Mouse (Mus musculus) spleen, adult 18-20 months (tissue): Measurements from ENCODE around the gene Faim.

Experiments used
- DNase-seq, 2 experiments: peaks; one replicate each; pipeline ENCODE4 v3.0.0; 2022; ENCODE audit warnings: mixed read lengths in 2 of 2

The Faim gene

DNA sequence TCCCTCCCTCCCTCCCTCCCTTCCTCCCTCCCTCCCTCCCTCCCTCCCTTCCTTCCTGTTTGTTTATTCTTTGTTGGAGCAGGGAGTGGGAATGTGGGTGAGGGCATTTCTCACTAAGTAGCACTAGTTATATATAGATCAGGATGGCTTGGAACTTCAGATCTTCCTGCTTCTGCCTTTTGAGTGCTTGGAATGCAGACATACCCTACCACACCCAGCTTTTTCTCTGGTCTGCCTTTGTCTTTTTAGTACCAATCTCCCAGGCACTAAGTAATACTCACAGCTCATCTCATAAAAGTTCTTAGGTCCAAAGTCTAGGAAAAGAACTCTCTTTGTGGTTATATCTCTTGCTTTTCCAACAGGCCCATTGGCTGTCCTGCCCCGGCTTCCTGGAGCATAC is 10.1 kb upstream of the Faim start:
- no peak for DNase-seq

DNA sequence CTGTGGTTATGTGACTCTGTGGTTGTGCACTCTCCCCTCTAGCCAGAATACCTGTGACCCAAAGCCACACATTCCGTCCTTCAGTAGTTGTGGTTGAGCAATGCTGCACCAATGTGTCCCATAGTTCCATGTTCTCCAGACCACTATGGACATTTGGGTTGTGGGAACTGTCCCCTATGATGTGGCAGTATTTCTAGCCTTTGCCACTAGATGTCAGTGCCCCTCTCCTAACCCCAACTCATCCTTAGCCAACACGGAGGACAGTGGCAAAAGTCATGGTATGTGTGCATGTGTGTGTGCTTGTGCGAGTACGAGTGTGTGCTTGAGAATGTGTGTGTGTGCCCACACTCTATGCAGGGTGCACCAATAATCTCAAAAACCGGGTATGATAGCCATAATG is 9.7 kb upstream of the Faim start:
- no peak for DNase-seq

DNA sequence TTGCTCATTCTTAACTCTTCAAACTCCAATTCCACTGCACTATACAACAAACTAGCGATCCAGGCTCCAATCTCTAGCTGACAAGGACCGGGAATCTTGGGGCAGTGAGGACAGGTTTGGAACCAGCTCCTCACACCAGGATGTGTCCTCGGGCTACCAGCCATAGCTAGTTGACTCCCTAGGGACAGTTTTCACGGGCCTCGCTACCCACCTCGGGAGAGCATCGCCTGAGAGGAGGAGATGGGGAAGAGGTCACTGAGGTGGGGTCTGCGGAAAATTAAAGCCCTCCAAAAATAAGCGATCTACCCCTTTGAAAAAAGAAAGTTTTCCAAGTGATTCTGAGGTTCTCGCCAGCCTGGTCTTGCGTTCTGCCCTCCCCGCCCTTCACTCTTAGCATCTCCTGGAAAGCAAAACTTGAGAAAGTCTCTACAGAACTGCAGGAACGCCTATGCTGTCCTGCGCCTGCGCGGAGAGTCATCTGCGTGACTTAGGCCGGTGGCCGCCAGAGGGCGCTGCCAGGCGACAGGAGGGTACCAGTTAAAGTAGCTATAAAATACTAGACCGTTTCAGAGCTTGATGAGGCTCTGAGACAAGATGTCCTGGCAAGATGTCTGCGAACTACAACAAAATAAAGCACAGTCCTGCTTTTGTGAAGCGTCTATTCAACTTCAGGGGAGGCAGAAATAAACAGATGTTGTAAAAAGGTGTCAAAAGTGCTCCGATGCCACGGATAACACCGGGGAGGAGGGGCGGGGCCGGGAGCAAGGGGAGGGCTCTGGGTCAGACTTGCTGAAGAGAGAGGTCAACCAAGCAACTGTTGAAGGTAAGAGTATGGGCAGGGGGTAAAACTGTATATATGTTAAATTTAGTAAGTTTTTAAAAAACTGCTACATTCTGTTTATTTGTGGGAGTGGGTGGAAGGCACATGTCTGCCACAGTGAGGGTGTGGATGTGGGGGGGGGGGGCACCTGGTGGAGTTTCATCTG is 6.4 kb upstream of the Faim start:
- DNase-seq, result peak; percentile 81 to 95

DNA sequence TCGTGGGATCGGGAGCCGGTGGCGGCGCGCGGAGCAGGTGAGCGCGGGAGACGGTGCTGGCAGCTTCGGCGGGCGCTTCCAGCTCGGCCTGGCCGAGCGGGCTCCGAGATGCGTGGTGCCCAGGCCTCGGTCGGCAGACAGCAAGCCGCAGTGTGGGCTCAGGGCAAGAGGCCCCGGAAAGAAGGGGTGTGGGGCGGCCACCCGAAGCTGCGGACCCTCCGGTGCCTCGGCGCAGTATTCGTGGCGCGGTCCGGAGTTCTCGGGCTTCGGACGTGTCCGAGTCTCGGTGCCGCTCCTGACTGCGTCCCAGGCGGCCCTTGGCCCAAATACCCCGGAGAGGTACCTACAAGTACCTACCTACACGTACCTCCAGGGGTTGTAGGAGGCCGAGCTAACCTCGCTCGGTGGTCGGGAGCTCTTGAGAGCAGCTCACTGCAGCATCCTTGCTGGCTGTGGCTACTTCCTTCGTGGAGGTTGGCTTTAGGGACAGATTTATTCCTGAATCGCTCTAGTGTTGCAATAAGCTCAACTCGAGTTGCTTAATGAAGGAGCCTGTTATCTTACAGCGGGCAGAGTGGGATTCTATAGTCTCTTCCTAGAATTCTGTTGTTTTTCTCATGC is 413 bp downstream of the Faim start:
- DNase-seq, result no peak

DNA sequence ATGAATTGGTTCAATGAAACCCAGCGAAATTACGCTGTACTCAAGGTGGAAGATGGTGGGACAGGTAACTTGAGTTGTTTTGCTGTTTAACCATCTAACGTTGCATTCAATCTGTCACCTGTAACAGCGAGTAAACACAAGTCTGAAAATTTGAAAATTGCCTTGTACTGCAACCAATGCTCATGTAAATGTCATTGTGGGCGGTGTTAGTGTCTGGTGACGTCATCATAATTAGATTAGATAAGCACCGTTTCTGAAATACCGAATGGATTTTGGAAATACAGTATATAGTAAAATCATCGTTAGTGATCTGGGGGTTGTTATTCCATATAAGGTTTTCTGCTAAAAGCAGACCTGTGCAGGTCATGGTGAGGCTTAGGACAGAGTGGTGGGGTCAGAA is 958 bp downstream of the Faim start:
- DNase-seq, result no peak

DNA sequence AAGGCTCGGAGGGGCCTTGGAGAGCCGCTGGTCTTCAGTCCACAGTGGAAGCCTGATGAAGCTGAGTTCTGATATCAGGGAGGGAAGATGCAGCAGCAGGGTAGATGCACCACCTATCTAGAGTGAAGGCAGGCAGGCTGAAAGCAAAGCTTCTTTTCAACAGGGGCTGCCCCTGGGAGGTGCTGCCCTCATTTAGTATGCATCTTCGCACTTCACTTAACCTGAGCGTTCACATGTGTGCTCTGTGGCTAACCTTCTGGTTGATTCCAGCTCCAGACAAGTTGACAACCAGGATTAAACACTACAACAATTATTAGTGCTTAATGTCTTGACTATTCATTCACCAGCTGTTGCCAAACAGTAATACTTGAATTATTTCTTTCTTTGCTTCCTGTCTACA is 7.9 kb downstream of the Faim start:
- no peak for DNase-seq

DNA sequence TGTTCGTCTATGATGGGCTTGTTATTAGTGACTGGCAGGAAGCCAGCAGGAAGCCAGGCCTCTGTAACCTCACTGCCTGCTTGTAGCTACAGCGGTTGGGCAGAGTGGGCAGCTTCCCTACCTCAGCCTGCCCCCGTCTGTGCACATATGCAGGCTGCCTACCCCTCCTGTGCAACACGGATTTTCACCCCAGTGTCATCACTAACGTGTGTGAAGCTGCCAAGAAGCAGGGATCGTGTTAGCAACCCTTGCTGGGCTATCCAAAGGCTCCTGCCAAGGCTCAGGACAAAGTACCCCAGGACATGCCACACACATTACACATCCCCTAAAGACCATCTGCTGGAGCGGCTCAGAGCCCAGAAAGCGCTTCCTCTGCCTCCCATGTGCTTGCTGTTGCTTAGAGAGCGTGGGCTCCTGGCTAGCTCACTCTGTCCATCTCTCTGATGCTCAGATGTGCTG is 13.7 kb downstream of the Faim start:
- DNase-seq, result no peak

DNA sequence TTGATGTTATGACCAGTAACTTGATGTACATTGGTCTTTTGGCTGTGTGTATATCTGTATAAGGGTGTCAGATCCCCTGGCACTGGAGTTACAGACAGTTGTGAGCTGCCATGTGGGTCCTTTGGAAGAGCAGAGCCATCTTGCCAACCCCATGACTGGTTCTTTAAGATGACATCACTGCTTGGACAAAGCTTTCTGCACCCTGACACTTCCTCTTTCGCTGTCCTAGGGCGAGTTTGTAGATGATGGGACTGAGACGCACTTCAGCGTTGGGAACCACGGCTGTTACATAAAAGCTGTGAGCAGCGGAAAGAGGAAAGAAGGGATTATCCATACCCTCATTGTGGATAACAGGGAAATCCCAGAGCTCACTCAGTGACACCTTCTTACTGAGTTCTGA is 15.2 kb downstream of the Faim start:
- no peak for DNase-seq

DNA sequence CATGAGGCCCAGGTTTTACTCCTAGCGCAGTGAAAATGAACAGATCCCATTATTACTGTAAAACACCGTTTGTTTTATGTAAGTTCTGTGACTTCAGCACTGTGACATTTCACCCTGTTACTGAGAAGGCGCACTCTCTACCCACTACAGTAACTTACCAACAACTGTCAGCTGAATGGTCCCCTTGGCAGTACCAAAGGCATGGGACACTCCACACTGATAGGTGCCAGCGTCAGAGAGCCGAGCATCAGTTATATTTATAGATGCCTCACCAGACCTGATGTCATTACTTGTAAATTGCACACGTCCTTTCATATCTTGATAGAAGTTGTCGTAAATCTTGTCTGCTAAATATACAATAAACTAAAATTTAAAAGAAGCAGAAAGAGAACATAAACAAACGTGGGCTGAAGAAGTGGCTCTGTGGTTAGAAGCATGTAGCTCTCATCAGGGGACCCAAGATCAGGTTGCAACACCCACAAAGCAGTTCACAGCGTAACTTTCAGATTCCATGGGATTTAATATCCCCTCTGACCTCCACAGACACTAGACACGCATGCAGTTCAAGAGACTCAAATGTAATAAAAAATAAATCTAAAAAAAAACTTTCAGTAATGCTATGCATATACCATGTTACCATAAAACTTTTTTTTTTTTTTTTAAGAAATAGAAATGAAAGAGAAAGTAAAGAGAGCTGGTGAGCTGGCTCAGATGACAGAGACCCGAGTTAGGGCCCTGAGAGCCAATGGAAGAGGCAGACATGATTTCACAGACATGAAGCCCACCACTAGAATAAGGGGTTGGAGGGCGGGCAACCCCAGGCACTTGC is 23.1 kb downstream of the Faim start:
- no peak for DNase-seq

DNA sequence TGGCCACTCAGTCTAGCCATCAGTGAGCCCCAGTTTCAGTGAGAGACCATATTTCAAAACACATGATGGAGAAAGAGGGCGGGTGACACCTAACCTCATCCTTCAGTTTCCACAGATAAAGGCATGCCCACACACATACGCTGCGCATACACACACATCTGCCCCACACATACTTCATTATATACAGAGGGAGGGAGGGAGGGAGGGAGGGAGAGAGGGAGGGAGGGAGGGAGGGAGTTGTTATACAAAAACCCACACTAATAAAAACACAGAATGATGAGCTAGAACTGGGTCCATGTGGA is 23.7 kb downstream of the Faim start:
- no peak for DNase-seq

DNA sequence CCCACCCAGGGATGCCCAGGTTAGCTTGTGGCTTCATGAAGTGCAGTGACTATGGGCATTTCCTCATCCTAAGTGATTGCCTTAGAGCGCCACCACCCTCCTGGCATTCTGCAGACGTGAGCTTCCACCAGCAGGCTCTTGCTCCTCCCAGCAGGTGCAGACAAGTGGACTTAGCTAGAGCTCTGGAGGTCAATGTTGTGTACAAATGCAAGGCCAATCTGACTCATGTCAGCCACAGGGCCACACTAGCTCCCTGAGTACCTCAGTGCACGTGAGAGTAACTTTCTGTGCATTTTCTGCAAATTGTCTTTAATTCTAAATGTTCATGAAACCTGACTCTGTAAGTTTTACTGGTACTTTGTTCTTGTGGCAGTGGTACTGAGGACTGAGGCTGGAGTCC is 30.1 kb downstream of the Faim start:
- no peak for DNase-seq

DNA sequence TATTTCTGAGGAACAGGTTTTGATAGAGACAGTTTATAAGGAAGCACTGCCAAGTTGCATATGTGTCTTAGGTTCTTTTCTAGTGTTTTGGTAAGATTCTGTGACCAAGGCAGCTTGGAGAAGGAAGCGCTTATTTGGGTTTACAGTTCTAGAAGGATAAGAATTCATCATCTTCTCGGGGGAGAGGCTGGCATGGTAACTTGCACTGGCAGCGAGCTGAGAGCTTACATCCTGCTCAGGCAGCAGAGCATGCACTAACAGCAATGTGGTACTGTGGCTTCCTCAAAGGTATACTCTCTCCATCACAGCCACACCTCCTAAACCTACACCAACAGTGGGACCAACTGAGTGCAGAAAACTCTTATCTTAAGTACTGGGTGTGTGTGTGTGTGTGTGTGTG is 30.6 kb downstream of the Faim start:
- DNase-seq, result no peak

DNA sequence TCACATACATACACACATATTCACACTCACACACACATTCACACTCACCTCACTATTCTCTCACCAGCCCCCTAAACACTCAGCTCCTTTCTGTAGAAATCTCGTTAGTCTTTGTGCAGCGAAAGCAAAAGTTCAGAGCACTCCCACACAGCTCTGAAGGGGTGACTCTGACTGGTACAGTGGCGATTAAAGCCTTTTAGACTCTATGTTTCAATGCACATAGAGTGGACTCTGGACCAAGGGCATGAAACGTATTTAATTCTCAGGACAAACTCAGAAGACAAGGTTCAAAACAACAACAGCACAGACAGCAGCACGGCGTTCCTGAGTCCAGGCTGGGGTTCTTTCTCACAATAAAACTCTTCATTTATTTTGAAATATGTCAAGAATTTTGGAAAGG is 31.5 kb downstream of the Faim start:
- no peak for DNase-seq

DNA sequence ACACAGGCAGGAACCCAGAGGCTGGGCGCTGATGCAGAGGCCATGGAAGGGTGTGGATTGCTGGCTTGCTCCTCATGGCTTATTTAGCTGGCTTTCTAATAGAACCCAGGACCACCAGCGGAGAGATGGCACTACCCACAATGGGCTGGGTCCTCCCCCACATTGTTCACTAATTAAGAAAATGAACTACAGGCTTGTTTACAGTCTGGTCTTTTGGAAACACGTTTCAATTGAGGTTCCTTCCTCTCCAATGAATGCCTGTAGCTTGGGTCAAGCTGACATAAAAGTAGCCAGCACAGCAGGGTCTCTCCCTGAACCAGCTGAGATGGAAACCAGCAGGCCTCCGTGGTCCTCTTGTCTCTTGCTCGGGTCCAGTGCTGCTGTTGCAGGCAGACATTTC is 35.0 kb downstream of the Faim start:
- DNase-seq, result no peak

DNA sequence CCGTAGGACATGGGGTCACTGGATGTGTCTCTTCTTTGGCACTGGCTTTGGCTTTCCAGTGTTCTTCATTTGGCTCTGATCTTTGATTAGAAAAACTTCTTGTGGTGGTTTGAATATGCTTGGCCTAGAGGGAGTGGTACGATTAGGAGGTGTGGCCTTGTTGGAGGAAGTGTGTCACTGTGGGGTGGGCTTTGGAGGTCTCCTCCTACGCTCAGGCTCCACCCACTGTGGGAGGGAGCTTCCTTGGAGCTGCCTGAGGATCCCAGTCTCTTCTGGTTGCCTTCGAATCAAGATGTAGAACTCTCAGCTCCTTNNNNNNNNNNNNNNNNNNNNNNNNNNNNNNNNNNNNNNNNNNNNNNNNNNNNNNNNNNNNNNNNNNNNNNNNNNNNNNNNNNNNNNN is 35.6 kb downstream of the Faim start:
- no peak for DNase-seq

DNA sequence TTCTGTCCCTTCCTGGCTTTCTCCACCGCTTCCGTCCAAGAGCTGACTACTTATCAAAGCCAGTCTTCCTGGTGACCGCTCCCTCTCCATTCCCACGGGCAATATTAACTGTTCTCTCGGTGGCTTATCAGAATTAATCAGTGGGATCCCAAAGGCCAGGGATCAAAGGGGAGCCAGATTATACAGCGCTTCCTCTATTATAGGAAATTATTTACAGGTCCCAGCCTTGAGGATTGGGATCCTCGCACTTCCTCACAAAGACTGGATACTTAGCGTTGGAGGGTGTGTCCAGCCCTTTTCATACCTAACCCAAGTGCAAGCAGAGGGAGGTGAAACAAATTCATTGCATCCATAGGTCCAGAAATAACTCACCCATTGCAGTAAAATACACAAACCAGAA is 45.9 kb downstream of the Faim start:
- DNase-seq, result no peak

DNA sequence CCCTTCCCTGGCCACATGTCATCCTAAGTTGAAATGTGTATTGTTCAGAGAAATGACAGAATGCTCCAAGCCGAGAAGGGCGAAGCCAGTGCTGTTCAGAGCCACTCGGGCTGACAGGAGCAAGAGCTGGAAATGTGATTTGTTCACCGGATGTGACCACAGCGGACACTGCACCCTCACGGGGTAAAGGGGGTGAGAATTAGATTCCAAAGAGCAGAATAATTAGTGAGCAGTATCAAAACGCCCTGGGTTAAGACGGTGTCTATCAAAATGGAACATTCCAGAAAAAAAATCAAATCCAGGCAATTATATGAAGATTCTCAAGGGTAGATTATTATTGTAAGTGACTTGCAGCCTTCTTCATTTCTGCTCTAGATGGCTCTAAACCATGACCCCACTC is 47.9 kb downstream of the Faim start:
- no peak for DNase-seq

DNA sequence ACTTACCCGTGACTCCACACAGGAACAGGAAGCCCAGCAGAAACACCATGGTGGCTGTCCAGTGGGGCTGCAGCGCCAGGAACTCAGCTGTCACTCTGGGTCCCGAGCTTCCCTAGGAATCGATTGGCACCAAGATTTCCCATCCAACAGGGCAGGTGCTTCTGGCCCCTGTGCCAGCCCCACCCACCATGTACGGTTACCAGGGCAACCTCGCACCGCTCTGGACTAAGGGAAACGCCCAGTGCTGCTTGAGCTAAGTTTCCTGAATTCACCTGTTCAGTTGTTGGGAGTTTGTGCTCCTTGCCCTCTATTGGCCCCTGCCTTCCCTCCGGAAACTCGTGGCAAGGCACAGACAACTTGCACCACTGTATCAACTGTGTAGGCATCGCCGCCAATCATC is 49.4 kb downstream of the Faim start, which contains the start of gene Gm1123:
Gene Gm1123, minus strand, starts transcription at position 141 of the 400 bp plus-strand sequence.
- DNase-seq, result no peak

DNA sequence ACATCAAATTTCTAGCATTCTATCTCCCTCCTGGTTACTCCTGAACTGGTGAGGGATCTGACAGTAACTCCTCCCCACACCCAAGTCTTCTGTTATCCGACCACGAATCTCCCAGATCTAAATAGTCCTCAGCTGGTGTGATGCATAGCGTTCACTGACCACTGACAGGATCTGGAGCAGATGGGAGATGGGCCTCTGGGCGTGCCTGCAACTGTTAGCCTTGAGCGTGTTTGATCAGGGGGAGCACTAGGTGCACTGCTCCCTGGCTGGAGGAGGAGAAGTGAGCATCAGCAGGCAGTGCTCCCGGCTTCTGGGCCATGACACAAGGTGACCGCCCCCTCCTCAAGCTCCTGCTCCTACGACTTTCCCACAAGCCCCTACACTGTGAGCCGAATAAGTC is 55.8 kb downstream of the Faim start:
- no peak for DNase-seq

DNA sequence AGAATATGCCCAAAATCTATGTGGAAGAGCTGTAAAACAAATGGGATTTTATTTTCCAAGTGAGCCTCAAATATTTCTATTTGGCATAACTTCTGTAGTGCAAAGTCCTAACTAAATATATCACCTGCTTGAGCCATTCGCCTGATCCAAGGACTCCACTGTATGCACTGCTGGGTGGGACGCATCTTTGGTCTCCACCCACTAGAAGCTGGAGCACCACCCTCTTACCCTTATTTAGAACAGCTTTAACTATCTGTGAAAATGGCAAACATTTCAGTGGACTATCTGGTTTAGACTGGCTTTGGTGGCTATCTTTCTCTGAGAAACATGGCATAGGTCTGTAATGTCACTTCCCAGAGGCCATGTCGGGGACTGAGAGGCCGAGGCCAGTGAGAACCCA is 56.5 kb downstream of the Faim start:
- no peak for DNase-seq

DNA sequence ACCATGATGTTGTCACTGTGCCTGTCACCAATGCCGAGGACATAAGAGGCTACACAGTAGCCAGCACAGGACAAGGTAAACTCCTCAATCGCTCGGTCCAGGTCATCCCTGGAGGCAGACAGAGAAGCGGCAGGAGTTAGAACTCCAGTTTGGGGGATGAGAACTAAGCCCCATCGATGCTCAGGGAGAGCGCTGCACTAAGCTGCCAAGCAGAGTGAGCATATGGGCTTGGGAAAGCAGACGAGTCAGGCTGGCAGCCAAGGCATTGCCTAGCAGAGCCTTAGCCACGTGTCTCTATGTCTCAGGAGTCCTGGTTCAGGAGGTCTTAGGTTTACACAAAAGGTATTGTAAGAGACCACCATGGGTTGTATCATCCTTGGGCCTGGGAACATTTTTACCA is 58.6 kb downstream of the Faim start:
- DNase-seq, result no peak

DNA sequence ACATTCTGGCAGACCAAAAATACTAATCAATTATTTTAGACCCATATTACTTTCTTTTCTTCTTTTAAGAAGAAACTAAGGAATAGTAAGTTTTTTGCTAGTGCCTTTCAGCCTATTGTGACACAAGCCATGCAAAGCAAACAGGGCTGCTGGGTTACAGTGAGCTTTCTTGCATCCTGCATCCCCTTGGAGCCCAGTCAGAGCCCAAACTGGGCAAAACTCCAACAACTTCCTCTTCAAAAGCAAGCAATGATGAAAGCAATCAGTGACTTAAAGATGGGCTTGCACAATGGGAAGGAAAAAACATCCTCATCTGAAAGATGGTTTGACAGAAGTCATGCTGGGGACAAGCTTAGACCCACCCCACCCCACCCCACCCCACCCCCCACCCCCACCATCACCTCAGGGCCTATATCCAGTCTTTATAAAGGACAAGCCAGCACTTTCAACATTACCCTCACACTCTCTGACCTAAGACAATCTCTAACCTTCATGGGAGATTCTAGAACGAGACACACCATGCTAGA is 62.6 kb downstream of the Faim start:
- DNase-seq, result no peak

DNA sequence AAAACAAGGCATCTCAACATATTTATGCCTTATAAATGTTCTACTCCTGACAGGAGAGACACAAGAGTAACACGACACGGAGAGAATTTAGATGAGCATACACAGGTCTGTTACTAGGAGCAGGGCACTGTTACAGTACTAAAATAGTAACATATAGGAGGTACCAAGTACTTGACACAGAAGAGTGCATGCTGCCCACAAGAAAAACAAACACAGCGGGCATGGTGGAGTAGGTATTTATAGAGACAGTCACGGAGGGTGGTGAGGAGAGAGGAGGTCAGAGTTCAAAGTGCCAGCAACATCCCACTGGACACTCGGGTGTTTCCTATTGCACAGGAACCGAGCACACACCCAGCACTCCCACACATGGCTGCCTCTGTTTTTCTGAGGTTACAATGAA is 63.6 kb downstream of the Faim start:
- DNase-seq, result no peak
